Comparison of ENCODE assay signal across 8 mouse cellular contexts in genomic region chr4:120682168-120682567, GRCm38 (mm10). TPM values are rescaled to one million over a fixed set of nuclear protein-coding genes. Genes with fewer than 3 reads are reported as not detected.
A peak's percentile ranks its signal among the peaks of the same experiment; 100 is the strongest.
DNase-seq lines count a peak whose midpoint lies in the region; ATAC-seq and TF ChIP-seq lines count a peak whose summit lies in the region.

No protein-coding gene starts in this region.

- H3K9ac ChIP-seq in embryonic facial prominence, embryonic 11.5 days (replicated peaks; ENCODE audit: low read length), result no peak overlapping the region
- H3K9ac ChIP-seq in intestine, postnatal 0 days (ENCODE audit: low read depth, low read length), result no peak overlapping the region
- peak overlapping the region; percentile 36; the same call in 1 of the 2 replicates for H3K9ac ChIP-seq in liver, embryonic 11.5 days (ENCODE audit: low read depth, low read length)

- H3K27ac ChIP-seq in testis, adult 2 months (ENCODE audit: control insufficient read depth, insufficient read depth, low read depth, low read length), result no peak overlapping the region
- H3K27ac ChIP-seq in embryonic facial prominence, embryonic 11.5 days (replicated peaks; ENCODE audit: low read depth, low read length), result no peak overlapping the region
- H3K27ac ChIP-seq in intestine, postnatal 0 days (ENCODE audit: low read depth, low read length), result no peak overlapping the region
- no peak overlapping the region for H3K27ac ChIP-seq in liver, embryonic 11.5 days (ENCODE audit: low read depth, low read length)

- no peak overlapping the region for H3K4me3 ChIP-seq in testis, adult 2 months (ENCODE audit: control insufficient read depth, low read depth, low read length)
- no peak overlapping the region for H3K4me3 ChIP-seq in embryonic facial prominence, embryonic 11.5 days (ENCODE audit: low read depth, low read length)
- H3K4me3 ChIP-seq in intestine, postnatal 0 days (ENCODE audit: low read depth, low read length), result no peak overlapping the region
- 0 out of 2 replicates have a peak overlapping the region, but pooled peaks have one; percentile 25 for H3K4me3 ChIP-seq in liver, embryonic 11.5 days (ENCODE audit: low read depth, low read length)

- peaks cover 2% of the 10 kb centered on the region; the same call in 1 of the 2 replicates for H3K4me1 ChIP-seq in testis, adult 2 months (ENCODE audit: control insufficient read depth, insufficient read depth, low read length)
- no peaks in the 10 kb centered on the region for H3K4me1 ChIP-seq in embryonic facial prominence, embryonic 11.5 days (ENCODE audit: control insufficient read depth, insufficient read depth, low read length)
- no peaks in the 10 kb centered on the region for H3K4me1 ChIP-seq in intestine, postnatal 0 days (replicated peaks; ENCODE audit: control insufficient read depth, insufficient read depth, low read length)
- H3K4me1 ChIP-seq in liver, embryonic 11.5 days (replicated peaks; ENCODE audit: control insufficient read depth, insufficient read depth, low read length), result peaks cover 12% of the 10 kb centered on the region

- 31% methylated on average over 10 of the region's 10 CpGs for WGBS in embryonic facial prominence, embryonic 11.5 days
- 47% methylated on average over 10 of the region's 10 CpGs for WGBS in intestine, postnatal 0 days
- WGBS in liver, embryonic 11.5 days, result 25% methylated on average over 10 of the region's 10 CpGs

- TF ChIP-seq CTCF in testis, adult 2 months (IDR thresholded peaks at IDR 0.05; ENCODE audit: control insufficient read depth, insufficient read depth, insufficient replicate concordance, low read depth, low read length), result peak; percentile 83; the same call in 1 of the 2 replicates
- peak; percentile 83 for TF ChIP-seq CTCF in intestine, postnatal 0 days (IDR thresholded peaks at IDR 0.05; ENCODE audit: low read depth)

- no peak overlapping the region for H3K4me2 ChIP-seq in embryonic facial prominence, embryonic 11.5 days (ENCODE audit: low read depth, low read length)
- no peak overlapping the region for H3K4me2 ChIP-seq in intestine, postnatal 0 days (replicated peaks; ENCODE audit: low read depth)
- peak overlapping the region; percentile 60 for H3K4me2 ChIP-seq in liver, embryonic 11.5 days

- no peaks in the 10 kb centered on the region for H3K36me3 ChIP-seq in testis, adult 2 months (ENCODE audit: control insufficient read depth, insufficient read depth, low read length)
- no peaks in the 10 kb centered on the region for H3K36me3 ChIP-seq in embryonic facial prominence, embryonic 11.5 days (replicated peaks; ENCODE audit: control insufficient read depth, insufficient read depth, low read depth, low read length)
- H3K36me3 ChIP-seq in intestine, postnatal 0 days (ENCODE audit: control insufficient read depth, insufficient read depth), result no peaks in the 10 kb centered on the region
- no peaks in the 10 kb centered on the region for H3K36me3 ChIP-seq in liver, embryonic 11.5 days (ENCODE audit: control insufficient read depth, insufficient read depth, low read length)

- H3K9me3 ChIP-seq in embryonic facial prominence, embryonic 11.5 days (replicated peaks; ENCODE audit: control insufficient read depth, low read length), result no peaks in the 10 kb centered on the region
- H3K9me3 ChIP-seq in intestine, postnatal 0 days (ENCODE audit: control insufficient read depth), result no peaks in the 10 kb centered on the region
- H3K9me3 ChIP-seq in liver, embryonic 11.5 days (ENCODE audit: control insufficient read depth, low read length), result no peaks in the 10 kb centered on the region

- TF ChIP-seq POLR2A in testis, adult 2 months (IDR thresholded peaks at IDR 0.05; ENCODE audit: control insufficient read depth, low read depth, low read length), result no peak

- no peak for ATAC-seq in embryonic facial prominence, embryonic 11.5 days (replicated peaks; ENCODE audit: insufficient number of reproducible peaks, low FRiP score, low TSS enrichment, low read depth)
- no peak for ATAC-seq in intestine, postnatal 0 days
- ATAC-seq in liver, embryonic 11.5 days (replicated peaks; ENCODE audit: low FRiP score), result peak; percentile 8; the same call in 1 of the 2 replicates
- no peak for ATAC-seq in inflammation-experienced regulatory T-cells, adult 6 months

- no peak for DNase-seq in testis, postnatal 10 days (ENCODE audit: low spot score)
- DNase-seq in adrenal gland, postnatal 10 days, result peak; percentile 71
- peak; percentile 83 for DNase-seq in embryonic facial prominence, embryonic 11.5 days (ENCODE audit: low spot score)
- peak; percentile 73 for DNase-seq in liver, embryonic 11.5 days (ENCODE audit: low spot score)
- peak; percentile 47 for DNase-seq in retina, postnatal 7 days (ENCODE audit: low read depth, low spot score)

- no peaks in the 10 kb centered on the region for H3K27me3 ChIP-seq in testis, adult 2 months (ENCODE audit: control insufficient read depth, insufficient read depth, low read length)
- H3K27me3 ChIP-seq in embryonic facial prominence, embryonic 11.5 days (ENCODE audit: control insufficient read depth, insufficient read depth, low read length), result no peaks in the 10 kb centered on the region
- H3K27me3 ChIP-seq in intestine, postnatal 0 days (replicated peaks; ENCODE audit: control insufficient read depth, insufficient read depth, low read length), result no peaks in the 10 kb centered on the region
- H3K27me3 ChIP-seq in liver, embryonic 11.5 days (replicated peaks; ENCODE audit: control insufficient read depth, insufficient read depth, low read length), result no peaks in the 10 kb centered on the region

RNA-seq across cellular contexts. Expression of gene Cited4, which starts 15.8 kb away (rescaled TPM):
- 11.4 and 17.4 TPM in 2 replicates for polyA plus RNA-seq in testis, adult 2 months (2012; rRNA removed)
- 1 to 10 TPM; 3.2 to 7.4 TPM for total RNA-seq in adrenal gland, postnatal 10 days (2021)
- 7.1 and 7.6 TPM in 2 replicates for polyA plus RNA-seq in embryonic facial prominence, embryonic 11.5 days (2014; fragmentation: Nextera tagmentation; extraction: Ambion mirVana)
- 1.7 and 2.1 TPM in 2 replicates for polyA plus RNA-seq in intestine, postnatal 0 days (2015; fragmentation: Nextera tagmentation; extraction: Ambion mirVana)
- 232 and 242 TPM in 2 replicates for polyA plus RNA-seq in liver, embryonic 11.5 days (2014; fragmentation: Nextera tagmentation; extraction: Ambion mirVana)
- under 1 TPM in 1 of 3 experiments, not detected in 2; 0.46 TPM for polyA plus RNA-seq in inflammation-experienced regulatory T-cells, adult 6 months (2017; shearing (Covaris generic))

Comparison
In these comparisons a context has a peak if more than half of its experiments do, and no peak if none do; other contexts are left out.
1. RNA of gene Cited4, which starts 15.8 kb away (polyA plus RNA-seq): 232 to 242 TPM in liver, embryonic 11.5 days; 11.4 to 17.4 TPM in testis, adult 2 months, 7.1 to 7.6 TPM in embryonic facial prominence, embryonic 11.5 days, 1.7 to 2.1 TPM in intestine, postnatal 0 days and 0.46 TPM in inflammation-experienced regulatory T-cells, adult 6 months; every median in the first group is over 10 times any median in the second.